Mouse (Mus musculus) forebrain, embryonic 14.5 days (tissue): ENCODE results near the gene Chn2. TPM values are rescaled to one million over a fixed set of nuclear protein-coding genes. Genes with fewer than 3 reads are reported as not detected.

ENCODE experiments used
- ATAC-seq: fragments of 200-750 bp; cut with Nextera tagmentation; 2 replicates; pipeline ENCODE4 v1.8.0; 2017; ENCODE audit warnings: mild to moderate bottlenecking, moderate library complexity
- DNase-seq: peaks from one replicate; pipeline ENCODE4 v3.0.0-alpha.2; 2015; ENCODE audit warnings: low spot score
- H3K27ac ChIP-seq: fragments of 300-500 bp; sonication (generic); 2 replicates; pipeline ENCODE4 v1.5.1; 2014; ENCODE audit warnings: low read depth, mild to moderate bottlenecking, control low read depth, low read length, moderate library complexity
- H3K27me3 ChIP-seq: fragments of 300-500 bp; sonication (generic); replicated peaks from 2 replicates; pipeline ENCODE4 v1.6.1; 2014; ENCODE audit warnings: low read length, control low read depth, mixed read lengths; ENCODE audit not compliant: control insufficient read depth, insufficient read depth
- H3K36me3 ChIP-seq: fragments of 300-500 bp; sonication (generic); 2 replicates; pipeline ENCODE4 v1.6.1; 2014; ENCODE audit warnings: low read length, control low read depth; ENCODE audit not compliant: control insufficient read depth, insufficient read depth
- H3K4me1 ChIP-seq: fragments of 300-500 bp; sonication (generic); 2 replicates; pipeline ENCODE4 v1.6.1; 2014; ENCODE audit warnings: antibody characterized with exemption, low read length, control low read depth; ENCODE audit not compliant: control insufficient read depth, insufficient read depth
- H3K4me2 ChIP-seq: fragments of 300-500 bp; sonication (generic); 2 replicates; pipeline ENCODE4 v1.6.1; 2014; ENCODE audit warnings: mild to moderate bottlenecking, control low read depth, low read length
- H3K4me3 ChIP-seq: fragments of 300-500 bp; sonication (generic); 2 replicates; pipeline ENCODE4 v1.5.1; 2014; ENCODE audit warnings: low read depth, low read length, control low read depth
- H3K9ac ChIP-seq: fragments of 300-500 bp; sonication (generic); 2 replicates; pipeline ENCODE4 v1.6.1; 2014; ENCODE audit warnings: mild to moderate bottlenecking, low read length, control low read depth, moderate library complexity
- H3K9me3 ChIP-seq: fragments of 300-500 bp; sonication (generic); replicated peaks from 2 replicates; pipeline ENCODE4 v1.6.1; 2016; ENCODE audit warnings: low read length, control low read depth, mixed read lengths; ENCODE audit not compliant: control insufficient read depth
- WGBS: fragments of 180-500 bp; shearing (Covaris S2); extraction: QIAGEN DNeasy Blood & Tissue Kit; methylation state at CpG from one replicate; pipeline ENCODE4 v1.1.7; 2014; 5-methylcytosine and 5-hydroxymethylcytosine counted together
- polyA plus RNA-seq: library from polyadenylated mRNA; unstranded; fragments of >200 nt; fragmentation: Nextera tagmentation; extraction: Ambion mirVana; gene quantifications from 2 replicates; pipeline ENCODE4 v1.2.1, GENCODE M21; 2014

Gene Chn2
- polyA plus RNA-seq, 1 experiment from 2014 or later: 45.9 TPM

DNA sequence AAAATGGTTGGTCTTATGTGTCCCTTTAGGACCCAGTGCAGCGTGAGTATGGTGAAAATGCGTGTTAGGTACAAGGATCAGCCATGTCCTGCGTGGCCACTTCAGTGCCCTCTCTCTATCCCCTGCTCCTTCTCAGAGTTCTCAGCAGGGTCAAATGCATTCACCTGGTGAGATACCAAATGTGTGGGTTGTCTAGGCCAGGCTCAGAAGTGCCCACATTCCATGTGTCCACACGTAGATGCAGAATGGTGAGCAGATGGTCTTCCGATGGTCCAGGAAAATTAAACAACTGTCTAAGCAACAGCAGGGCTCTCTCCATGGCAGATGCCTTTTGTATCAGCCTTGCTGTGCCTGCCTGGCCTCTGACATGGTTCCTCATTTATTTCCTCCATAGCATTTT lies 93.9 kb downstream of the Chn2 start:
- no peak overlapping the region for H3K9ac ChIP-seq
- H3K4me2 ChIP-seq: no peak overlapping the region
- H3K27ac ChIP-seq: no peak overlapping the region
- no peak for DNase-seq
- H3K9me3 ChIP-seq: no peaks in the 10 kb centered on the region
- H3K4me3 ChIP-seq: no peak overlapping the region
- 83% methylated on average over 5 of the region's 5 CpGs for WGBS
- peaks cover 22% of the 10 kb centered on the region for H3K4me1 ChIP-seq
- no peaks in the 10 kb centered on the region for H3K27me3 ChIP-seq
- no peak for ATAC-seq
- no peaks in the 10 kb centered on the region for H3K36me3 ChIP-seq

GRCm38 (mm10) chr6:54138157-54138556 lies 98.8 kb downstream of the Chn2 start:
- no peak overlapping the region for H3K4me3 ChIP-seq
- WGBS: 81% methylated on average over 9 of the region's 9 CpGs
- H3K27ac ChIP-seq: no peak overlapping the region
- peaks cover 20% of the 10 kb centered on the region for H3K4me1 ChIP-seq
- no peaks in the 10 kb centered on the region for H3K36me3 ChIP-seq
- no peaks in the 10 kb centered on the region for H3K27me3 ChIP-seq
- H3K9ac ChIP-seq: no peak overlapping the region
- H3K9me3 ChIP-seq: no peaks in the 10 kb centered on the region
- no peak for ATAC-seq
- DNase-seq: no peak
- H3K4me2 ChIP-seq: no peak overlapping the region

GRCm38 (mm10) chr6:54140488-54140887 lies 101.1 kb downstream of the Chn2 start:
- H3K4me3 ChIP-seq: no peak overlapping the region
- no peak for ATAC-seq
- 92% methylated on average over 4 of the region's 4 CpGs for WGBS

GRCm38 (mm10) chr6:54141165-54141564 lies 101.8 kb downstream of the Chn2 start:
- Histone ChIP-seq H3K4me3 (no peak overlapping the region), H3K9me3 (no peaks in the 10 kb centered on the region), H3K27me3 (no peaks in the 10 kb centered on the region), H3K9ac (no peak overlapping the region), H3K36me3 (no peaks in the 10 kb centered on the region), H3K4me2 (no peak overlapping the region), H3K27ac (peak overlapping the region; percentile 9; the same call in 1 of the 2 replicates), H3K4me1 (peaks cover 17% of the 10 kb centered on the region)
- peak; percentile 18; the same call in 1 of the 2 replicates for ATAC-seq
- peak; percentile 56 for DNase-seq
- WGBS: 52% methylated on average over 3 of the region's 3 CpGs

More at GRCm38 (mm10) chr6:54140488-54140887, 101.1 kb downstream of the Chn2 start:
- Histone ChIP-seq H3K4me1 (peaks cover 17% of the 10 kb centered on the region), H3K27me3 (no peaks in the 10 kb centered on the region), H3K9me3 (no peaks in the 10 kb centered on the region), H3K4me2 (no peak overlapping the region), H3K9ac (no peak overlapping the region), H3K36me3 (no peaks in the 10 kb centered on the region), H3K27ac (no peak overlapping the region)
- no peak for DNase-seq

DNA sequence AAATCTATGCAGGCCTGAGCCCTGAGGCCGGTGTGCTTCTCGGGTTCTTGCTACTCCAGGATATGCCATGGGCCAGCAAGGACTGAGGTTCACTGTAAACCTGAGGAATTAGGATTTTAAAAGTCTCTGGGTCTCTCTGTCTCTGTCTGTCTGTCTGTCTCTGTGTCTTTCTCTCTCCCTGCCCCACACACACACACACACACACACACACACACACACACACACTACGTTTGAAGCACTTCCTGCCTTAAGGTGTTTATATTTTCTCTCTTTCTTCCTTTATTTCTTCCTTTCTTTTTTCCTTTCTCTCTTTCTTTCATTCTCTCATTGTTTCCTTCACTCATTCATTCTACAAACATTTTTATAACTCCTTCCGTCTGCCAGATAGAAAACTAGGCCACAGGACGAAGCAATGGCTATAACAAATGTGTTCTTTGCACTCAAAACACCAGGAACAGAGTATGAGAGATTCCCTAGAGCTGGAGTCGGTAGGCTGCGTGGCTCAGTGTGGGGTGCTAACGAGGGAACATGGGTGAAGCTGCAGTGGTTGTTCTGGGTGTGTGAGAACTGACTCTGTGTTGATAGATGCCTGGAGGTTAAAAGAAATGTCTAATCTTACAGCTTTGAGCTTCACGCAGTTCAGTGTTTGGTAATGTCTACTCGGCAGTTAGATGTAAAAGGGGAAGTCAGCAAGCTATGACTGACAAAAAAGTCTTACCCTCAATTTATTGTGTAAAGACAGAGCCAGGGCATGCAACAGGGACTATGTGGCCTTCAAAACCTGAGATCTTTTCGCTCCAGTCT lies 103.7 kb downstream of the Chn2 start:
- Histone ChIP-seq H3K4me1 (peaks cover 17% of the 10 kb centered on the region), H3K9me3 (no peaks in the 10 kb centered on the region), H3K27me3 (no peaks in the 10 kb centered on the region), H3K4me2 (no peak overlapping the region), H3K27ac (no peak overlapping the region), H3K4me3 (no peak overlapping the region), H3K9ac (no peak overlapping the region), H3K36me3 (no peaks in the 10 kb centered on the region)
- no peak for DNase-seq
- ATAC-seq: no peak
- WGBS: 66% methylated on average over 11 of the region's 11 CpGs

DNA sequence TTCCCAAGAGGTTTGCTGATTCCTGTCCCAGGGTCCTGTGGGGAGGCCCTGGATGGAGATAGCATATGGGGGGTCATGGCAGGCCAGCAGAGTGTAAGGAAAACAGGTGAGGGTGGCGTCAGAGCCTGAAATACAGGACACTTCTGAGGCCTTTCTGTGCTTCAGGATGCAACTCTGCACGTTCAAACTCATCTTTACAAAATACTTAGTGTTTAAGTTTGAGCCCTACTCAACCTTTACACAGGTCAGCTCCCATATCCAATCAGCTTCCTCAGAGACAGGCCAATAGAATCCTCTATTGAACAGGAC lies 104.3 kb downstream of the Chn2 start:
- Histone ChIP-seq H3K4me1 (peaks cover 17% of the 10 kb centered on the region), H3K27ac (no peak overlapping the region), H3K4me2 (no peak overlapping the region), H3K27me3 (no peaks in the 10 kb centered on the region), H3K9me3 (no peaks in the 10 kb centered on the region), H3K36me3 (no peaks in the 10 kb centered on the region), H3K4me3 (no peak overlapping the region), H3K9ac (no peak overlapping the region)
- DNase-seq (no peak), ATAC-seq (no peak)
- 85% methylated on average over 2 of the region's 2 CpGs for WGBS

DNA sequence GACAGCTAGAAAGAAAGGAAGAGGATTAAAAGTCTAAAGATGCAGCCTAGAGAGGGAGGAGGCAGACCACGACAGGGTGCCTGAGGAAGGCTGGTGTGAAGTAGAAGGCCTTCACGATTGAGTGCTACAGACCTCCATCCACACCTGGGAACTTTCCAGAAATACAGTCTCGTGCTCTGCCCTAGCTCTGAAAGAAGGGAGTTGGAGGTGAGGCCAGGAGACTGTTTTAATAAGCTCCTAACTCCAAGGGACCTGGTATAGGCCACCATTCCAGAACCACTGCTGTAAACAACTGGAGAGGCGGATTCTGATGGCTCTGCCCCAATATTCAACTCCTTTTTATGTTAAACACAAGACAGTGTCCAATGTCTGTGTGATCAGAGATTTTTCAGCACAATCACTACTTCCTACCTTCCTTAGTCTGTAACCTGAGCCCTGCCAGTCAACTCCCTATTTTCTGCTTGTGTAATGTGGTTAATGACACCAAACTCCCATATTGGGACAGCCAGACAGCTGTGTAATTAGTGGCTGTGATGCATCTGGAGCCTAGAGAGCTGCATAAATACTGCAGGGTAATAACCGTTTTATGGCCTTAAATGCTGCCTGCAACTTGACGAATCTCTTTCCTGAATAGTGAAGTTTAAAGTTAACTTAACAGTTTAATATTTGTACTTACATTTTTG lies 109.6 kb downstream of the Chn2 start:
- Histone ChIP-seq H3K4me1 (no peaks in the 10 kb centered on the region; the same call in none of the 2 replicates), H3K27me3 (no peaks in the 10 kb centered on the region), H3K36me3 (no peaks in the 10 kb centered on the region), H3K4me3 (no peak overlapping the region), H3K27ac (no peak overlapping the region), H3K4me2 (no peak overlapping the region), H3K9ac (no peak overlapping the region), H3K9me3 (no peaks in the 10 kb centered on the region)
- 40% methylated on average over 6 of the region's 6 CpGs for WGBS
- no peak for ATAC-seq
- no peak for DNase-seq

GRCm38 (mm10) chr6:54150821-54151220 lies 111.5 kb downstream of the Chn2 start:
- no peak for DNase-seq
- Histone ChIP-seq H3K27ac (no peak overlapping the region), H3K4me3 (no peak overlapping the region), H3K4me2 (no peak overlapping the region), H3K9me3 (no peaks in the 10 kb centered on the region), H3K36me3 (no peaks in the 10 kb centered on the region), H3K9ac (no peak overlapping the region), H3K4me1 (no peaks in the 10 kb centered on the region; the same call in none of the 2 replicates), H3K27me3 (no peaks in the 10 kb centered on the region)
- 87% methylated on average over 5 of the region's 5 CpGs for WGBS
- no peak for ATAC-seq
